Mouse (Mus musculus) heart, embryonic 10.5 days (tissue): ENCODE measurements around the gene Cox6b2. TPM values are rescaled to one million over a fixed set of nuclear protein-coding genes. Genes with fewer than 3 reads are reported as not detected.
A peak's percentile ranks its signal among the peaks of the same experiment; 100 is the strongest.

Experiments used
- DNase-seq: peaks from one replicate; pipeline ENCODE4 v3.0.0-alpha.2; 2017; ENCODE audit warnings: low spot score
- H3K27ac ChIP-seq: fragments of 300-500 bp; sonication (generic); 2 replicates; pipeline ENCODE4 v1.5.1; 2016; ENCODE audit warnings: mild to moderate bottlenecking
- H3K27me3 ChIP-seq: fragments of 300-500 bp; sonication (generic); 2 replicates; pipeline ENCODE4 v1.6.1; 2016; ENCODE audit warnings: mild to moderate bottlenecking; ENCODE audit not compliant: poor library complexity, insufficient read depth, severe bottlenecking
- H3K36me3 ChIP-seq: fragments of 300-500 bp; sonication (generic); 2 replicates; pipeline ENCODE4 v1.6.1; 2016; ENCODE audit warnings: mild to moderate bottlenecking, moderate library complexity
- H3K4me1 ChIP-seq: fragments of 300-500 bp; sonication (generic); 2 replicates; pipeline ENCODE4 v1.6.1; 2016; ENCODE audit warnings: mild to moderate bottlenecking
- H3K4me3 ChIP-seq: fragments of 300-500 bp; sonication (generic); 2 replicates; pipeline ENCODE4 v1.5.1; 2016; ENCODE audit warnings: mild to moderate bottlenecking, moderate library complexity
- H3K9me3 ChIP-seq: fragments of 300-500 bp; sonication (generic); 2 replicates; pipeline ENCODE4 v1.6.1; 2016; ENCODE audit warnings: mild to moderate bottlenecking, moderate library complexity
- WGBS: fragments of 180-500 bp; shearing (Covaris S2); methylation state at CpG from one replicate; pipeline ENCODE4 v1.1.7; 2016; 5-methylcytosine and 5-hydroxymethylcytosine counted together
- polyA plus RNA-seq: library from polyadenylated mRNA; unstranded; fragments of >200 nt; fragmentation: Nextera tagmentation; extraction: Ambion mirVana; gene quantifications from 2 replicates; pipeline ENCODE4 v1.2.1, GENCODE M21; 2016

Gene Cox6b2
- polyA plus RNA-seq, 1 experiment from 2014 or later = 42.2 TPM

DNA sequence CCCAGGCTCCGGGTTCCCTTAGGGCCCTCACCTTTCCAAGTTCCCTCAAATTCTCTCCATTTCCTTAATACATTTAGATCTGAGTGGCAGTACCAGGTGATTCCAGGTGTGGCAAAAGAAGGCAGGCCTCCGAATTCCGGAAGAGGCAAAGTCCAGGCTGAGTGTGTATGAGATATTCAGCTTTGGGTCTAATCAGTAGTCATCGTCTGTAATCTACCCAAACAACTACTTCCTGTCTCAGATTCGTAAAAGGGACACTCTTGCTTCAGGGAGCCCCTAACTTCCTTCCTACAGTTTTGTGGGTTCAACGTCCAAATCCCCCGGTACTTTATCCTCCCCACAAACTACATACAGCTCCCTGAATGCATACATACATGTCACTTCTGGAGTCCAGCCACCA is 27.7 kb downstream of the Cox6b2 start, which contains the start of gene Tmem150b:
Gene Tmem150b (minus strand): TSS at position 81 of the 400 bp plus-strand sequence.
- no peak within 1 kb of the TSS for H3K4me3 ChIP-seq
- H3K9me3 ChIP-seq = no peaks in the 10 kb centered on the region
- no peaks in the 10 kb centered on the region for H3K4me1 ChIP-seq
- peaks cover 5% of the 10 kb centered on the region; the same call in 1 of the 2 replicates for H3K27me3 ChIP-seq
- H3K36me3 ChIP-seq = no peaks in the 10 kb centered on the region
- H3K27ac ChIP-seq = no peak within 1 kb of the TSS
- DNase-seq = no peak
- WGBS = 71% methylated on average over 7 of the region's 7 CpGs

- WGBS = 62% methylated on average over 3 of the region's 3 CpGs
- Histone ChIP-seq H3K36me3 (no peaks in the 10 kb centered on the region), H3K4me3 (no peak overlapping the region), H3K27me3 (peaks cover 5% of the 10 kb centered on the region; the same call in 1 of the 2 replicates), H3K27ac (no peak overlapping the region), H3K9me3 (no peaks in the 10 kb centered on the region), H3K4me1 (no peaks in the 10 kb centered on the region)
- no peak for DNase-seq
Observed at GRCm38 (mm10) chr7:4724359-4724758, 28.5 kb downstream of the Cox6b2 start.

- peak overlapping the region; percentile 43 for H3K4me3 ChIP-seq
- DNase-seq = no peak
- H3K36me3 ChIP-seq = no peaks in the 10 kb centered on the region
- no peak overlapping the region for H3K27ac ChIP-seq
- H3K27me3 ChIP-seq = peaks cover 5% of the 10 kb centered on the region; the same call in 1 of the 2 replicates
- WGBS = 36% methylated on average over 12 of the region's 12 CpGs
- no peaks in the 10 kb centered on the region for H3K4me1 ChIP-seq
- H3K9me3 ChIP-seq = no peaks in the 10 kb centered on the region
Observed at GRCm38 (mm10) chr7:4723508-4723907, 29.4 kb downstream of the Cox6b2 start.

DNA sequence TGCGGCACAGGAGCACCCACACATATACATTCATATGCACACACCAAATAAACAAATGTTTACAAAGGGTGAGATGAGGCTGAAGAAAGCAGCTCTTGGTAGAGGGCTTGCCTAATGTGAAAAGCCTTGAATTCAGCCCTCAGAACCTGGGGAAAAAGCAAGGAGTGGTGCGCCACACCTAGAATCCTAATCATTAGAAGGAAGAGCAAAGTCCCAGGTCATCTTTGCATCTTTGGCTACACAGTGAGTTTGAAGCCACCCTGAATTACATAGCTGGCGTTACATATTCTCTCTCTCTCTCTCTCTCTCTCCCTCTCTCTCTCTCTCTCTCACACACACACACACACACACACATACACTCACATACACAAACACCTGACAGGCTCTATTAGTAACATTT is 33.6 kb downstream of the Cox6b2 start:
- 88% methylated on average over 3 of the region's 3 CpGs for WGBS

DNA sequence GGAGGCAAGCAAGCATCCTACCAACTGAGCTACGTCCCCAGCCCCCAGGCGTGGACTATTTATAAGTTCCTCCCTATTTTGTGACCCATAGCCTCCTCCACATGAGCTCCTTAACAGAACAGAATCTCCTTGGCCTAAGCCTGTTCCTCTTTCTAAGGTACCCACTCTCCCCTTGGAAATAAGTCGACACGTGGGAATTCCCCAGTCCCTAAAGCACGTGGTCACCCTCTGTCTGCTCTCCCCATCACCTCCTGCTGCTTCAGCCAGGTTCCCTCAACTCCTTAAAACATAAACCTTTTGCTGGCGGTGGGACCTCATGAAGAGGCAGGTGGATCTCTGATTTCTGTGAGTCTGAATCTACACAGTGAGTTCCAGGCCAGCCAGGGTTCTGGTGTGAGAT is 35.9 kb downstream of the Cox6b2 start:
- H3K27me3 ChIP-seq = no peaks in the 10 kb centered on the region
- H3K36me3 ChIP-seq = peaks cover 44% of the 10 kb centered on the region
- no peaks in the 10 kb centered on the region for H3K9me3 ChIP-seq
- 67% methylated on average over 6 of the region's 6 CpGs for WGBS
- no peak overlapping the region for H3K4me3 ChIP-seq
- H3K4me1 ChIP-seq = no peaks in the 10 kb centered on the region
- no peak for DNase-seq
- no peak overlapping the region for H3K27ac ChIP-seq

More for the DNA sequence above, 33.6 kb downstream of the Cox6b2 start:
- H3K27me3 ChIP-seq = no peaks in the 10 kb centered on the region
- H3K4me1 ChIP-seq = no peaks in the 10 kb centered on the region
- no peak overlapping the region for H3K4me3 ChIP-seq
- no peaks in the 10 kb centered on the region for H3K9me3 ChIP-seq
- peaks cover 24% of the 10 kb centered on the region for H3K36me3 ChIP-seq
- DNase-seq = no peak
- H3K27ac ChIP-seq = no peak overlapping the region

- H3K4me3 ChIP-seq = no peak overlapping the region
- no peak overlapping the region for H3K27ac ChIP-seq
- H3K27me3 ChIP-seq = no peaks in the 10 kb centered on the region
- H3K36me3 ChIP-seq = peaks cover 76% of the 10 kb centered on the region
- no peaks in the 10 kb centered on the region for H3K4me1 ChIP-seq
- 81% methylated on average over 3 of the region's 3 CpGs for WGBS
- no peaks in the 10 kb centered on the region for H3K9me3 ChIP-seq
- DNase-seq = no peak
Observed at GRCm38 (mm10) chr7:4712594-4712993, 40.3 kb downstream of the Cox6b2 start.

- no peak for DNase-seq
- Histone ChIP-seq H3K36me3 (peaks cover 73% of the 10 kb centered on the region), H3K9me3 (no peaks in the 10 kb centered on the region), H3K4me3 (0 out of 2 replicates have a peak overlapping the region, but pooled peaks have one; percentile 19), H3K4me1 (0 out of 2 replicates have a peak, but pooled peaks cover 2% of the 10 kb centered on the region), H3K27ac (no peak overlapping the region), H3K27me3 (no peaks in the 10 kb centered on the region)
- 39% methylated on average over 18 of the region's 18 CpGs for whole genome bisulfite sequencing
Observed at GRCm38 (mm10) chr7:4705098-4705497, 47.8 kb downstream of the Cox6b2 start.

DNA sequence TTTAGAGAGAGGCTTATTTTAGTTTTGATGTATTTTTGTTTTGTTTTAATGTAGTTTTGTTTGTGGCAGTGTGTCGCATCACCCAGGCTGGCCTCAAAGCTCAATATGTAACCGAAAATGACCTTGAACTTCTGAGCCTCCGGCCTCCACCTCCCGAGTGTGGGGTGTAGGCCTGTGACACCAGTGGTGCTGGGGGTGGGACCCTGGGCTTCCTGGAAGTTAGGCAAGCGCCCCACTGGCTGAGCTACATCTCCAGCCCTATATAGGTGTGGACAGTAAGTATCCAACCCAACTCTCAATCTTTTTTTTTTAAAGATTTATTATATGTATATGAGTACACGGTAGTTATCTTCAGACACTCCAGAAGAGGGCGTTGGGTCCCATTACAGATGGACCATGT is 49.7 kb downstream of the Cox6b2 start:
- Histone ChIP-seq H3K27ac (no peak overlapping the region), H3K36me3 (peaks cover 77% of the 10 kb centered on the region), H3K27me3 (no peaks in the 10 kb centered on the region), H3K4me3 (no peak overlapping the region), H3K4me1 (0 out of 2 replicates have a peak, but pooled peaks cover 2% of the 10 kb centered on the region), H3K9me3 (no peaks in the 10 kb centered on the region)
- DNase-seq = no peak
- WGBS = 90% methylated on average over 7 of the region's 7 CpGs

DNA sequence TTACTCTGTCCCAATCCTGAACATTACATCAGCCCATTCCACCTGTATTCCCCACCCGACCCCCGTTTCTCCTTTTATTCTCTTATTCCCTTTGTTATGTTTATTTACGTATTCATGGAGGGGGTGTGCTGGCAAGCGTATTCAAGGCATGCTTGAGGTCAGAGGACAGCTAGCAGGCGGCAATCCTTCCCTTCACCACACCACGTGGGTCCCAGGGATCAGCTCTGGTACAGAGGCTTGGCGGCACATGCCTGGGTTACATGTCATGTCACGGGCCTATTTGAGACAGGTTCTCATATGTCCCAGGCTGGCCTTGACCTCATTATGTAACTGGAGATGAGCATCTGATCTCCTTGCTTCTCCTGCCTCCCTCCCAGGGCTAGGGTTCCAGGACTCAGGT is 50.6 kb downstream of the Cox6b2 start:
- Histone ChIP-seq H3K9me3 (no peaks in the 10 kb centered on the region), H3K36me3 (peaks cover 73% of the 10 kb centered on the region), H3K27ac (no peak overlapping the region), H3K4me3 (no peak overlapping the region), H3K4me1 (0 out of 2 replicates have a peak, but pooled peaks cover 2% of the 10 kb centered on the region), H3K27me3 (no peaks in the 10 kb centered on the region)
- WGBS = 75% methylated on average over 8 of the region's 8 CpGs
- DNase-seq = no peak

Other genes starting within 250 kb of the Cox6b2 start
- gene Tnnt1, start 236.7 kb downstream of the Cox6b2 start, polyA plus RNA-seq = 97.0 and 167 TPM in 2 replicates
- gene Tnni3, start 228.9 kb downstream of the Cox6b2 start, polyA plus RNA-seq = 960 and 1,463 TPM in 2 replicates
- 0.63 and 0.65 TPM in 2 replicates for gene Dnaaf3, start 220.6 kb downstream of the Cox6b2 start, polyA plus RNA-seq
- gene Syt5, start 205.6 kb downstream of the Cox6b2 start, polyA plus RNA-seq = 1.0 and 2.8 TPM in 2 replicates
- not detected in 2 replicates for gene Ptprh, start 149.1 kb downstream of the Cox6b2 start, polyA plus RNA-seq
- 2.8 and 4.4 TPM in 2 replicates for gene Tmem86b, start 121.7 kb downstream of the Cox6b2 start, polyA plus RNA-seq
- 8.7 and 16.0 TPM in 2 replicates for gene Ppp6r1, start 94.1 kb downstream of the Cox6b2 start, polyA plus RNA-seq
- 105 and 118 TPM in 2 replicates for gene Hspbp1, start 68.0 kb downstream of the Cox6b2 start, polyA plus RNA-seq
- gene Brsk1, start 62.5 kb downstream of the Cox6b2 start, polyA plus RNA-seq = 0.89 and 1.0 TPM in 2 replicates
- gene Tmem150b, start 27.8 kb downstream of the Cox6b2 start, polyA plus RNA-seq = not detected in 2 replicates
- 76.1 and 77.6 TPM in 2 replicates for gene Kmt5c, start 13.0 kb downstream of the Cox6b2 start, polyA plus RNA-seq
- gene Fam71e2, start 18.2 kb upstream of the Cox6b2 start, polyA plus RNA-seq = not detected in 2 replicates
- gene Il11, start 29.8 kb upstream of the Cox6b2 start, polyA plus RNA-seq = 0.15 and 0.20 TPM in 2 replicates
- 0.34 TPM in 1 of 2 replicates, not detected in the other for gene Tmem190, start 29.8 kb upstream of the Cox6b2 start, polyA plus RNA-seq
- gene Tmem238, start 36.6 kb upstream of the Cox6b2 start, polyA plus RNA-seq = 4.7 and 6.3 TPM in 2 replicates
- 314 and 329 TPM in 2 replicates for gene Rpl28, start 39.8 kb upstream of the Cox6b2 start, polyA plus RNA-seq
- gene Ube2s, start 59.5 kb upstream of the Cox6b2 start, polyA plus RNA-seq = 337 and 447 TPM in 2 replicates
- 0.14 TPM in 1 of 2 replicates, not detected in the other for gene Shisa7, start 91.6 kb upstream of the Cox6b2 start, polyA plus RNA-seq
- 3.9 TPM in 2 replicates for gene Isoc2b, start 117.2 kb upstream of the Cox6b2 start, polyA plus RNA-seq
- 1.3 TPM in 2 replicates for gene Isoc2a, start 124.1 kb upstream of the Cox6b2 start, polyA plus RNA-seq
- 0.18 and 0.36 TPM in 2 replicates for gene Gm36210, start 153.4 kb upstream of the Cox6b2 start, polyA plus RNA-seq
- 2.9 and 3.5 TPM in 2 replicates for gene Zfp628, start 162.1 kb upstream of the Cox6b2 start, polyA plus RNA-seq
- 4.3 and 5.5 TPM in 2 replicates for gene Nat14, start 168.9 kb upstream of the Cox6b2 start, polyA plus RNA-seq
- 1.2 and 1.6 TPM in 2 replicates for gene Ssc5d, start 172.7 kb upstream of the Cox6b2 start, polyA plus RNA-seq
- 1.8 and 2.3 TPM in 2 replicates for gene Sbk2, start 211.3 kb upstream of the Cox6b2 start, polyA plus RNA-seq
- gene Sbk3, start 218.1 kb upstream of the Cox6b2 start, polyA plus RNA-seq = 0.39 and 0.43 TPM in 2 replicates
- gene Zfp579, start 243.1 kb upstream of the Cox6b2 start, polyA plus RNA-seq = 21.6 and 29.2 TPM in 2 replicates